Mouse (Mus musculus) midbrain, postnatal 0 days (tissue): ENCODE measurements at regions not wholly inside any gene's neighbourhood (a gene's known extent, or its start where the extent isn't known, plus 50 kb on each side); places are given as distances from the start of the nearest gene placed in this dataset.
A peak's percentile ranks its signal among the peaks of the same experiment; 100 is the strongest.

ENCODE experiments used
- ATAC-seq: fragments of 200-750 bp; cut with Nextera tagmentation; 2 replicates; pipeline ENCODE4 v1.8.0; 2017; ENCODE audit warnings: moderate number of reproducible peaks, mild to moderate bottlenecking, moderate TSS enrichment, moderate library complexity; ENCODE audit not compliant: low FRiP score
- DNase-seq: peaks from one replicate; pipeline ENCODE4 v3.0.0-alpha.2; 2015; ENCODE audit warnings: low spot score
- H3K27ac ChIP-seq: fragments of 300-500 bp; sonication (generic); 2 replicates; pipeline ENCODE4 v1.5.1; 2014; ENCODE audit warnings: low read depth, mild to moderate bottlenecking, low read length, mixed read lengths
- H3K27me3 ChIP-seq: fragments of 300-500 bp; sonication (generic); 2 replicates; pipeline ENCODE4 v1.6.1; 2014; ENCODE audit warnings: low read length, control low read depth, mixed read lengths; ENCODE audit not compliant: insufficient read depth
- H3K36me3 ChIP-seq: fragments of 300-500 bp; sonication (generic); 2 replicates; pipeline ENCODE4 v1.6.1; 2014; ENCODE audit warnings: low read length, control low read depth, mixed read lengths; ENCODE audit not compliant: insufficient read depth
- H3K4me1 ChIP-seq: fragments of 300-500 bp; sonication (generic); 2 replicates; pipeline ENCODE4 v1.6.1; 2014; ENCODE audit warnings: mild to moderate bottlenecking, control low read depth, antibody characterized with exemption, low read length, mixed read lengths; ENCODE audit not compliant: insufficient read depth
- H3K4me2 ChIP-seq: fragments of 300-500 bp; sonication (generic); 2 replicates; pipeline ENCODE4 v1.6.1; 2014; ENCODE audit warnings: low read depth, mild to moderate bottlenecking, low read length, mixed read lengths; ENCODE audit not compliant: poor library complexity, severe bottlenecking
- H3K4me3 ChIP-seq: fragments of 300-500 bp; sonication (generic); 2 replicates; pipeline ENCODE4 v1.5.1; 2014; ENCODE audit warnings: low read depth, mild to moderate bottlenecking, low read length, moderate library complexity
- H3K9ac ChIP-seq: fragments of 300-500 bp; sonication (generic); replicated peaks from 2 replicates; pipeline ENCODE4 v1.6.1; 2014; ENCODE audit warnings: mild to moderate bottlenecking, low read length, moderate library complexity, mixed read lengths; ENCODE audit not compliant: poor library complexity, severe bottlenecking
- H3K9me3 ChIP-seq: fragments of 300-500 bp; sonication (generic); 2 replicates; pipeline ENCODE4 v1.6.1; 2016; ENCODE audit warnings: low read length, control low read depth
- CTCF ChIP-seq: IDR thresholded peaks from 2 replicates; pipeline ENCODE4 v1.5.1; 2016; ENCODE audit warnings: antibody characterized with exemption, mild to moderate bottlenecking
- WGBS: fragments of 180-500 bp; shearing (Covaris S2); extraction: QIAGEN DNeasy Blood & Tissue Kit; methylation state at CpG from one replicate; pipeline ENCODE4 v1.1.7; 2014; 5-methylcytosine and 5-hydroxymethylcytosine counted together

- TF ChIP-seq CTCF: no peak
- H3K4me1 ChIP-seq: no peaks in the 10 kb centered on the region
- H3K36me3 ChIP-seq: no peaks in the 10 kb centered on the region
- H3K27ac ChIP-seq: no peak overlapping the region
- no peak overlapping the region for H3K9ac ChIP-seq
- 45% methylated on average over 12 of the region's 12 CpGs for WGBS
- DNase-seq (no peak), ATAC-seq (no peak)
- no peak overlapping the region for H3K4me2 ChIP-seq
- no peaks in the 10 kb centered on the region for H3K27me3 ChIP-seq
- no peaks in the 10 kb centered on the region for H3K9me3 ChIP-seq
- no peak overlapping the region for H3K4me3 ChIP-seq
These were observed 69.8 kb upstream of the Slc45a1 start for GRCm38 (mm10) chr4:150721619-150722283.

- Histone ChIP-seq H3K4me2 (no peak overlapping the region), H3K36me3 (no peaks in the 10 kb centered on the region), H3K9me3 (no peaks in the 10 kb centered on the region), H3K4me1 (no peaks in the 10 kb centered on the region), H3K27ac (no peak overlapping the region), H3K27me3 (no peaks in the 10 kb centered on the region), H3K4me3 (no peak overlapping the region), H3K9ac (no peak overlapping the region)
- ATAC-seq: no peak
- DNase-seq: no peak
- TF ChIP-seq CTCF: peak; percentile 26; the same call in 1 of the 2 replicates
- WGBS: 77% methylated on average over 7 of the region's 7 CpGs
These were observed 65.9 kb upstream of the Slc45a1 start for GRCm38 (mm10) chr4:150717866-150718265.

- DNase-seq (no peak), ATAC-seq (no peak)
- Histone ChIP-seq H3K4me1 (no peaks in the 10 kb centered on the region), H3K4me2 (no peak overlapping the region), H3K27me3 (no peaks in the 10 kb centered on the region), H3K9ac (no peak overlapping the region), H3K27ac (no peak overlapping the region), H3K36me3 (no peaks in the 10 kb centered on the region), H3K9me3 (no peaks in the 10 kb centered on the region), H3K4me3 (no peak overlapping the region)
- WGBS: 89% methylated on average over 2 of the region's 2 CpGs
- no peak for TF ChIP-seq CTCF
These were observed 63.1 kb upstream of the Slc45a1 start for GRCm38 (mm10) chr4:150715051-150715450.

- no peaks in the 10 kb centered on the region for H3K36me3 ChIP-seq
- no peak overlapping the region for H3K4me3 ChIP-seq
- H3K4me2 ChIP-seq: no peak overlapping the region
- no peak for TF ChIP-seq CTCF
- 47% methylated on average over 5 of the region's 5 CpGs for WGBS
- H3K9me3 ChIP-seq: no peaks in the 10 kb centered on the region
- no peak overlapping the region for H3K27ac ChIP-seq
- H3K9ac ChIP-seq: no peak overlapping the region
- DNase-seq (peak; percentile 12), ATAC-seq (no peak)
- H3K27me3 ChIP-seq: no peaks in the 10 kb centered on the region
- H3K4me1 ChIP-seq: no peaks in the 10 kb centered on the region; the same call in 1 of the 2 replicates
These were observed 61.3 kb upstream of the Slc45a1 start for GRCm38 (mm10) chr4:150713291-150713690.

- Histone ChIP-seq H3K4me3 (no peak overlapping the region), H3K9ac (no peak overlapping the region), H3K36me3 (no peaks in the 10 kb centered on the region), H3K27me3 (no peaks in the 10 kb centered on the region), H3K9me3 (no peaks in the 10 kb centered on the region), H3K4me2 (no peak overlapping the region), H3K4me1 (no peaks in the 10 kb centered on the region; the same call in 1 of the 2 replicates), H3K27ac (no peak overlapping the region)
- DNase-seq: no peak
- WGBS: 56% methylated on average over 10 of the region's 10 CpGs
- no peak for TF ChIP-seq CTCF
- ATAC-seq: no peak
These were observed 60.9 kb upstream of the Slc45a1 start for GRCm38 (mm10) chr4:150712856-150713255.

GRCm38 (mm10) chr4:150711646-150712045 lies 59.7 kb upstream of the Slc45a1 start:
- TF ChIP-seq CTCF: no peak
- H3K4me1 ChIP-seq: no peaks in the 10 kb centered on the region; the same call in 1 of the 2 replicates
- no peak for DNase-seq
- no peaks in the 10 kb centered on the region for H3K27me3 ChIP-seq
- ATAC-seq: no peak
- H3K4me2 ChIP-seq: no peak overlapping the region
- H3K4me3 ChIP-seq: no peak overlapping the region
- 97% methylated on average over 6 of the region's 6 CpGs for WGBS
- H3K27ac ChIP-seq: no peak overlapping the region
- H3K9ac ChIP-seq: no peak overlapping the region
- H3K9me3 ChIP-seq: no peaks in the 10 kb centered on the region
- no peaks in the 10 kb centered on the region for H3K36me3 ChIP-seq
